Mouse (Mus musculus): Measurements from ENCODE around the gene Sowahd. TPM values are rescaled to one million over a fixed set of nuclear protein-coding genes. Genes with fewer than 3 reads are reported as not detected.
A peak's percentile ranks its signal among the peaks of the same experiment; 100 is the strongest.

Gene Sowahd
- 0.13 and 0.19 TPM in 2 replicates for polyA plus RNA-seq (2012; rRNA removed)

GRCm38 (mm10) chrX:37048066-37048889, at the start of gene Sowahd:
Gene Sowahd (plus strand): TSS chrX:37048845.
- H3K27ac ChIP-seq (ENCODE audit: control insufficient read depth, insufficient read depth, low read length), result no peak within 1 kb of the TSS
- H3K36me3 ChIP-seq (ENCODE audit: control insufficient read depth, insufficient read depth, low read length), result no peaks in the 10 kb centered on the region
- no peaks in the 10 kb centered on the region; the same call in 1 of the 2 replicates for H3K4me1 ChIP-seq (replicated peaks; ENCODE audit: control insufficient read depth, insufficient read depth, low read length)
- peak within 1 kb of the TSS; percentile 4; the same call in 1 of the 2 replicates for H3K4me3 ChIP-seq (ENCODE audit: control insufficient read depth, insufficient read depth, low read length)
- WGBS, result 4% methylated on average over 38 of the region's 38 CpGs
- no peak for DNase-seq
- peaks cover 16% of the 10 kb centered on the region; the same call in 1 of the 2 replicates for H3K27me3 ChIP-seq (ENCODE audit: control insufficient read depth, insufficient read depth, low read length)
- no peak for TF ChIP-seq POLR2A (IDR thresholded peaks at IDR 0.05; ENCODE audit: control insufficient read depth, extremely low read depth, insufficient read depth, low read length, poor library complexity)
- no peak for TF ChIP-seq CTCF (IDR thresholded peaks at IDR 0.05; ENCODE audit: borderline replicate concordance, control insufficient read depth, extremely low read depth, insufficient read depth, low read length, poor library complexity)

GRCm38 (mm10) chrX:37013870-37014269, 34.8 kb upstream of the Sowahd start:
- DNase-seq, result no peak
- 64% methylated on average over 5 of the region's 5 CpGs for WGBS
- TF ChIP-seq CTCF (IDR thresholded peaks at IDR 0.05; ENCODE audit: borderline replicate concordance, control insufficient read depth, extremely low read depth, insufficient read depth, low read length, poor library complexity), result no peak
- no peak for TF ChIP-seq POLR2A (IDR thresholded peaks at IDR 0.05; ENCODE audit: control insufficient read depth, extremely low read depth, insufficient read depth, low read length, poor library complexity)
- H3K4me3 ChIP-seq (ENCODE audit: control insufficient read depth, insufficient read depth, low read length), result no peak overlapping the region
- H3K27ac ChIP-seq (ENCODE audit: control insufficient read depth, insufficient read depth, low read length), result no peak overlapping the region
- H3K36me3 ChIP-seq (ENCODE audit: control insufficient read depth, insufficient read depth, low read length), result no peaks in the 10 kb centered on the region
- H3K4me1 ChIP-seq (replicated peaks; ENCODE audit: control insufficient read depth, insufficient read depth, low read length), result no peaks in the 10 kb centered on the region
- H3K27me3 ChIP-seq (ENCODE audit: control insufficient read depth, insufficient read depth, low read length), result no peaks in the 10 kb centered on the region

- TF ChIP-seq POLR2A (IDR thresholded peaks at IDR 0.05; ENCODE audit: control insufficient read depth, extremely low read depth, insufficient read depth, low read length, poor library complexity) (no peak), CTCF (IDR thresholded peaks at IDR 0.05; ENCODE audit: borderline replicate concordance, control insufficient read depth, extremely low read depth, insufficient read depth, low read length, poor library complexity) (no peak)
- H3K27me3 ChIP-seq (ENCODE audit: control insufficient read depth, insufficient read depth, low read length), result no peaks in the 10 kb centered on the region
- 83% methylated on average over 9 of the region's 9 CpGs for WGBS
These were observed 30.4 kb upstream of the Sowahd start for GRCm38 (mm10) chrX:37018150-37018654.

GRCm38 (mm10) chrX:37019045-37019444, 29.6 kb upstream of the Sowahd start:
- WGBS, result 79% methylated on average over 3 of the region's 3 CpGs

More at GRCm38 (mm10) chrX:37018150-37018654, 30.4 kb upstream of the Sowahd start:
- no peaks in the 10 kb centered on the region for H3K36me3 ChIP-seq (ENCODE audit: control insufficient read depth, insufficient read depth, low read length)
- no peaks in the 10 kb centered on the region for H3K4me1 ChIP-seq (replicated peaks; ENCODE audit: control insufficient read depth, insufficient read depth, low read length)
- no peak for DNase-seq
- no peak overlapping the region for H3K4me3 ChIP-seq (ENCODE audit: control insufficient read depth, insufficient read depth, low read length)
- H3K27ac ChIP-seq (ENCODE audit: control insufficient read depth, insufficient read depth, low read length), result no peak overlapping the region

GRCm38 (mm10) chrX:37022690-37023089, 26.0 kb upstream of the Sowahd start:
- peak; percentile 62 for DNase-seq
- H3K27ac ChIP-seq (ENCODE audit: control insufficient read depth, insufficient read depth, low read length), result no peak overlapping the region
- no peaks in the 10 kb centered on the region for H3K27me3 ChIP-seq (ENCODE audit: control insufficient read depth, insufficient read depth, low read length)
- TF ChIP-seq CTCF (IDR thresholded peaks at IDR 0.05; ENCODE audit: borderline replicate concordance, control insufficient read depth, extremely low read depth, insufficient read depth, low read length, poor library complexity), result no peak
- no peak for TF ChIP-seq POLR2A (IDR thresholded peaks at IDR 0.05; ENCODE audit: control insufficient read depth, extremely low read depth, insufficient read depth, low read length, poor library complexity)
- 2% methylated on average over 3 of the region's 3 CpGs for WGBS
- no peaks in the 10 kb centered on the region for H3K36me3 ChIP-seq (ENCODE audit: control insufficient read depth, insufficient read depth, low read length)
- no peak overlapping the region for H3K4me3 ChIP-seq (ENCODE audit: control insufficient read depth, insufficient read depth, low read length)
- H3K4me1 ChIP-seq (replicated peaks; ENCODE audit: control insufficient read depth, insufficient read depth, low read length), result no peaks in the 10 kb centered on the region

More at GRCm38 (mm10) chrX:37019045-37019444, 29.6 kb upstream of the Sowahd start:
- Histone ChIP-seq H3K27me3 (ENCODE audit: control insufficient read depth, insufficient read depth, low read length) (no peaks in the 10 kb centered on the region), H3K27ac (ENCODE audit: control insufficient read depth, insufficient read depth, low read length) (no peak overlapping the region), H3K4me1 (replicated peaks; ENCODE audit: control insufficient read depth, insufficient read depth, low read length) (no peaks in the 10 kb centered on the region), H3K36me3 (ENCODE audit: control insufficient read depth, insufficient read depth, low read length) (no peaks in the 10 kb centered on the region), H3K4me3 (ENCODE audit: control insufficient read depth, insufficient read depth, low read length) (no peak overlapping the region)
- TF ChIP-seq CTCF (IDR thresholded peaks at IDR 0.05; ENCODE audit: borderline replicate concordance, control insufficient read depth, extremely low read depth, insufficient read depth, low read length, poor library complexity) (no peak), POLR2A (IDR thresholded peaks at IDR 0.05; ENCODE audit: control insufficient read depth, extremely low read depth, insufficient read depth, low read length, poor library complexity) (no peak)
- peak; percentile 4 for DNase-seq

GRCm38 (mm10) chrX:37023652-37024309, 24.9 kb upstream of the Sowahd start:
- TF ChIP-seq POLR2A (IDR thresholded peaks at IDR 0.05; ENCODE audit: control insufficient read depth, extremely low read depth, insufficient read depth, low read length, poor library complexity) (no peak), CTCF (IDR thresholded peaks at IDR 0.05; ENCODE audit: borderline replicate concordance, control insufficient read depth, extremely low read depth, insufficient read depth, low read length, poor library complexity) (no peak)
- H3K36me3 ChIP-seq (ENCODE audit: control insufficient read depth, insufficient read depth, low read length), result no peaks in the 10 kb centered on the region
- no peaks in the 10 kb centered on the region for H3K27me3 ChIP-seq (ENCODE audit: control insufficient read depth, insufficient read depth, low read length)
- no peak overlapping the region for H3K4me3 ChIP-seq (ENCODE audit: control insufficient read depth, insufficient read depth, low read length)
- no peaks in the 10 kb centered on the region for H3K4me1 ChIP-seq (replicated peaks; ENCODE audit: control insufficient read depth, insufficient read depth, low read length)
- DNase-seq, result no peak
- H3K27ac ChIP-seq (ENCODE audit: control insufficient read depth, insufficient read depth, low read length), result no peak overlapping the region
- WGBS, result 90% methylated on average over 10 of the region's 10 CpGs

Measured in thymus, adult 2 months (tissue).